Mouse (Mus musculus) forebrain, embryonic 13.5 days (tissue): Measurements from ENCODE around the gene Ttyh3. TPM values are rescaled to one million over a fixed set of nuclear protein-coding genes. Genes with fewer than 3 reads are reported as not detected.

Experiments used
- ATAC-seq: fragments of 200-750 bp; cut with Nextera tagmentation; 2 replicates; pipeline ENCODE4 v1.8.0; 2017
- H3K27ac ChIP-seq: fragments of 300-500 bp; sonication (generic); 2 replicates; pipeline ENCODE4 v1.5.1; 2015; ENCODE audit warnings: inconsistent platforms, mild to moderate bottlenecking, moderate library complexity
- H3K27me3 ChIP-seq: fragments of 300-500 bp; sonication (generic); 2 replicates; pipeline ENCODE4 v1.6.1; 2015; ENCODE audit warnings: mild to moderate bottlenecking, inconsistent platforms
- H3K36me3 ChIP-seq: fragments of 300-500 bp; sonication (generic); 2 replicates; pipeline ENCODE4 v1.6.1; 2015; ENCODE audit warnings: mild to moderate bottlenecking, inconsistent platforms; ENCODE audit not compliant: poor library complexity, severe bottlenecking
- H3K4me1 ChIP-seq: fragments of 300-500 bp; sonication (generic); 2 replicates; pipeline ENCODE4 v1.6.1; 2015; ENCODE audit warnings: inconsistent platforms
- H3K4me2 ChIP-seq: fragments of 300-500 bp; sonication (generic); 2 replicates; pipeline ENCODE4 v1.6.1; 2015; ENCODE audit warnings: inconsistent platforms, mild to moderate bottlenecking, moderate library complexity
- H3K4me3 ChIP-seq: fragments of 300-500 bp; sonication (generic); 2 replicates; pipeline ENCODE4 v1.5.1; 2015; ENCODE audit warnings: mild to moderate bottlenecking, inconsistent platforms
- H3K9ac ChIP-seq: fragments of 300-500 bp; sonication (generic); 2 replicates; pipeline ENCODE4 v1.6.1; 2015; ENCODE audit warnings: mild to moderate bottlenecking, inconsistent platforms
- H3K9me3 ChIP-seq: fragments of 300-500 bp; sonication (generic); replicated peaks from 2 replicates; pipeline ENCODE4 v1.6.1; 2016; ENCODE audit warnings: inconsistent platforms
- WGBS: fragments of 180-500 bp; shearing (Covaris S2); methylation state at CpG from one replicate; pipeline ENCODE4 v1.1.7; 2015; 5-methylcytosine and 5-hydroxymethylcytosine counted together
- polyA plus RNA-seq: library from polyadenylated mRNA; unstranded; fragments of >200 nt; fragmentation: Nextera tagmentation; extraction: Ambion mirVana; gene quantifications from 2 replicates; pipeline ENCODE4 v1.2.1, GENCODE M21; 2015

Ttyh3 gene
- polyA plus RNA-seq, 1 experiment from 2014 or later = 59.3 TPM

DNA sequence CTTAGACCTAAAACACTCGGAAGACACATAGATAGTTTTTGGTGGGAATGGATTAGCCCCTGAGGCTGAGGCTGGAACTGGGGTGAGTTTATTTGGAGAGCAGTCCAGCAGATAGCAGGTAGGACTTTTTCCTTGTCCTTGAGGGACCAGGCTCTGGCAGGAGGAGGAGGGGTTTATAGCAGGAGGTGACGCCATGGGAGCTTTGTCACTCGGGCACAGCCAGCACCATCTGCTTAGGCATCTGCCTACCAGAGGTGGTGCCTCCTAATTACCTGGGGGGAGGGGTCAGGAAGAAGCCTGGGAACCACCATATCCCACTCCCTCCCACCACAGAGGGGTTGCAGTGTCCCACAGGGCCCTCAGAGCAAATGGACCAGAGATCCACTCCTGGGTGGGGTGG, 43.6 kb downstream of the Ttyh3 start:
- no peaks in the 10 kb centered on the region for H3K36me3 ChIP-seq
- H3K4me3 ChIP-seq = no peak overlapping the region
- H3K9ac ChIP-seq = no peak overlapping the region
- ATAC-seq = no peak
- WGBS = 29% methylated on average over 3 of the region's 3 CpGs
- peaks cover 62% of the 10 kb centered on the region for H3K4me1 ChIP-seq
- H3K4me2 ChIP-seq = no peak overlapping the region
- no peak overlapping the region for H3K27ac ChIP-seq
- H3K27me3 ChIP-seq = 0 out of 2 replicates have a peak, but pooled peaks cover 15% of the 10 kb centered on the region
- no peaks in the 10 kb centered on the region for H3K9me3 ChIP-seq

DNA sequence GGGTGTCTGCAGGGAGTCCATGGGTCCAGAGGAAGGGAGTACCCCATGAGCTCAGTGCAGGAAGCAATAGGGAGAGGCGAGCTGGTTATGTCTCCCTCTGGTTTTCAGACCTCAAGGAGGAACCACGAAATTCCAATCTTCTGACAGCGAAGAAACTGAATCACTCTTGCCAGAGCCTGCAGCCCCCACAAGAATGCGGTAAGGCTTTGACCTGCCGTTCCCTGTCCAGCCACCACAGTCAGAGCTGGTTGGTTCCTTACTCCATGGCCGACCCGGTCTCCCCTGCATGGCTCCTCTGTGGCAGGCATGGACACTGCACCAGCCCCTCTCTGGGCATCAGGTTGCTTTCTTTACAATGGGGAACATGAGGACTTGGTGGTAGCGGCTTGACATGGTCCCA, 44.4 kb downstream of the Ttyh3 start:
- Histone ChIP-seq H3K4me1 (peaks cover 54% of the 10 kb centered on the region), H3K27me3 (0 out of 2 replicates have a peak, but pooled peaks cover 15% of the 10 kb centered on the region), H3K9me3 (no peaks in the 10 kb centered on the region), H3K36me3 (no peaks in the 10 kb centered on the region), H3K27ac (no peak overlapping the region), H3K4me2 (no peak overlapping the region), H3K9ac (no peak overlapping the region), H3K4me3 (no peak overlapping the region)
- ATAC-seq = no peak
- WGBS = 85% methylated on average over 8 of the region's 8 CpGs

DNA sequence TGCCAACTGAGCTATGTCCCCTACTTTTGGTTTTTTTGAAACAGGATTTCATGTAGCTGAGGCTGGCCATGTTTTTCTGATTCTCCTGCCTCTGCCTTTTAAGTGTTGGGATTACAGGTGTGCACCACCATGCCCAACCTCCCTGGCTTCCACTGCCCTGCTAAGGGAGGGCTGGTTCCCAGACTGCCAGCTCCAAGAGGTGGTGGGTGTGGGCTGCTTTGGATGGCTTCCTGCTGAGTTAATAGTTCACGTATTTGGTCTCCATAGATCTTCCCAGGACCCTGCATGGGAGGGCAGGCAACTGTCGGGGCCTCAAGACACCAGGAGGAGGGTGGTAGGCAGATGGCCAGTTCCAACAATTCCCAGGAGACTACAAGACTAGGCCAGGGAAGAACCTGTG, 46.3 kb downstream of the Ttyh3 start:
- Histone ChIP-seq H3K9ac (no peak overlapping the region), H3K36me3 (no peaks in the 10 kb centered on the region), H3K4me2 (no peak overlapping the region), H3K9me3 (no peaks in the 10 kb centered on the region), H3K27ac (no peak overlapping the region), H3K4me3 (no peak overlapping the region), H3K27me3 (0 out of 2 replicates have a peak, but pooled peaks cover 15% of the 10 kb centered on the region), H3K4me1 (peaks cover 38% of the 10 kb centered on the region)
- WGBS = 68% methylated on average over 2 of the region's 2 CpGs
- no peak for ATAC-seq

DNA sequence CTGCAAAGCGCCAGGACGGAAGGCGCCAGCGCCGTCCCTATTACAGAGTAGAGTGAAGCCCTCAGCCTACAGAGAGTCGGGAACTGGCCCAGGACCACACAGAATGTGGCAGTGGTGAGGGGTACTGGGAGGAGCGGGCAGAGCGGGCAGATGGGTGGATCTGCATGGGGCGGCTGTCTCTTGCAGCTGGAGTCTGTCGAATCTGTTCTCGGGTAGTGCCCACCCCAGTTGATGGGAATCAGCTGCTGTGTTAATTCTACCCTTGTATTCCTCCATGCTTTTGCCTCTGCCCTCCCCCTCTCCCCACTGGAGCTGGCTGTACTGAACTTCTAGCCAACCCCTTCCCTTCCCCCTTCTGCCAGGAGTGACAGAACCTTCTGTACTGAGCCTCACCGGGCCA, 47.1 kb downstream of the Ttyh3 start:
- peaks cover 30% of the 10 kb centered on the region for H3K4me1 ChIP-seq
- no peak overlapping the region for H3K27ac ChIP-seq
- ATAC-seq = peak; percentile 57; the same call in 1 of the 2 replicates
- WGBS = 67% methylated on average over 12 of the region's 12 CpGs
- H3K4me3 ChIP-seq = no peak overlapping the region
- H3K9me3 ChIP-seq = no peaks in the 10 kb centered on the region
- H3K4me2 ChIP-seq = no peak overlapping the region
- H3K36me3 ChIP-seq = no peaks in the 10 kb centered on the region
- H3K9ac ChIP-seq = no peak overlapping the region
- 0 out of 2 replicates have a peak, but pooled peaks cover 10% of the 10 kb centered on the region for H3K27me3 ChIP-seq

DNA sequence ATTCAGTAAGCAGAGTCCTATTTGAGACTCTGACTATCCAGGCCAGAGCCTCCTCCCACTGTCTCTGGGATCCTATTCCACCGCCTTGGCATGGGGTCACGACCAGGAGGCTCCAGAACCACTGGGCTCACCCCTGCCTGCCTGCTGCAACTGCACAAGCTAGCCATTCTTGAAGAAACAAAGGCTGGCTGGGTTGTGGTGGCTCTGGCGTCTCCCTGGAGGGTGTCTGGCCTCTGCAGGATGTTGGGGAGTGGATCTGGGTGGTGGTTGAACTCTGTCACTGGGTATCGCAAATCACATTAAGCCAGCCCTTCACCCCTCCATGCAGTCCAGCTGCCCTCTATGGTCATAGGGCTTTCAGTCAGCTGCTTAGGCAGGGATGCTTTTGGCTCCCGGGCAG, 48.9 kb downstream of the Ttyh3 start:
- no peak for ATAC-seq
- Histone ChIP-seq H3K36me3 (no peaks in the 10 kb centered on the region), H3K9ac (no peak overlapping the region), H3K4me3 (no peak overlapping the region), H3K27ac (no peak overlapping the region), H3K27me3 (no peaks in the 10 kb centered on the region), H3K4me1 (peaks cover 12% of the 10 kb centered on the region), H3K4me2 (no peak overlapping the region), H3K9me3 (no peaks in the 10 kb centered on the region)
- WGBS = 72% methylated on average over 5 of the region's 5 CpGs

DNA sequence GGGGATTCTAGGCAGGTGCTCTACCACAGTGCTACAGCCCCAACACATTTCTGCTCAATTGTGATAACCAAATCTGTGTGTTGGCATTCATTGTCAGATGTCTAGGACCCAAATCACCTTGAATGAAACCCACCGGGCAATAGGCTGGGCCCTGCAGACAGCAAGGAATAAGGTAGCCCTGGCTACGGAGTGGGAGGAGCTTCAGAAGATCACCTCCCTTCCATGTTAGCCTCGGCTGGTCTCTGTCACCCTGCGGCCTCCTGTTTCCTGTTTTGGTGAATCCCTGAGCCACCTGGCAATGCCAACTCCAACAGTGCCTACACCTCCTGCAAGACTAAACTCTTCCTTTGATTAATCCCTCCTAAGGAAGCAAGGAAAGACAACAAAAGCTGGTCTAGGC, 51.0 kb downstream of the Ttyh3 start:
- Histone ChIP-seq H3K27ac (no peak overlapping the region), H3K36me3 (no peaks in the 10 kb centered on the region), H3K27me3 (no peaks in the 10 kb centered on the region), H3K9me3 (no peaks in the 10 kb centered on the region), H3K4me2 (no peak overlapping the region), H3K9ac (no peak overlapping the region), H3K4me3 (no peak overlapping the region), H3K4me1 (peaks cover 11% of the 10 kb centered on the region; the same call in 1 of the 2 replicates)
- no peak for ATAC-seq
- WGBS = 91% methylated on average over 4 of the region's 4 CpGs

DNA sequence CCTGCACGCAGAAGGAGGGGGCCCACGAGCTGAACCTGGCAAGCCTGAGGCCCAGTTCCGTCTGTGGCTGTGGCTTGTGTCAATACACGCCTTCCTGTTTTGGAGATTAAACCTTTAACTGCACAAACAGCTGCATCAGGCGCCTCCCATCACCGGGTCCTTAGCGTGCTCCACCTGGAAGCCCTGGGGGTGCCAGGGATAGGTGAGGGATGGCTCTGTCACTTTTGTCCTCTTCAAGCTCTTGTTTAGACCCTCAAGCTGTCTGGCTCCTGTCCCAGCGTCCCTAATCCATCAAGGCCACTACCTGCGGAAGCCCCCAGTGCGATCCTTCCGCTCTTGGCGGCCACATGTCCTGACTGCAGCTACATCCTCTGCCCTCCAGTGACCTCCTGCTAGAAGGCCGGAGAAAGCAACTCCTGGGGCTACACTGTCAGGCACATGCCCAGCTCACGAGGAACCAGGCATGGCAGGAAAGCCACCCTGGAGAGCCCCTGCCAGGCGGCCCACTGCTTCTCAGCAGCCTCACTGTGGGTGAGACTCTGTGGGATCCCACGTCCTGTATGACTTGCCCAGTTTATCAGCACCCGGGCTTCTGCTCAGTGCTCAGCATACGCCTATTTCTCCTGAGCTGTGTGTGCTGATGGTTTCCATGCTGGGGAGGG, 51.8 kb downstream of the Ttyh3 start:
- H3K27me3 ChIP-seq = no peaks in the 10 kb centered on the region
- 76% methylated on average over 18 of the region's 18 CpGs for WGBS
- H3K9me3 ChIP-seq = no peaks in the 10 kb centered on the region
- ATAC-seq = no peak
- no peak overlapping the region for H3K9ac ChIP-seq
- no peak overlapping the region for H3K4me3 ChIP-seq
- H3K4me1 ChIP-seq = peaks cover 7% of the 10 kb centered on the region; the same call in 1 of the 2 replicates
- H3K4me2 ChIP-seq = no peak overlapping the region
- H3K27ac ChIP-seq = 0 out of 2 replicates have a peak overlapping the region, but pooled peaks have one; percentile 5
- H3K36me3 ChIP-seq = no peaks in the 10 kb centered on the region

DNA sequence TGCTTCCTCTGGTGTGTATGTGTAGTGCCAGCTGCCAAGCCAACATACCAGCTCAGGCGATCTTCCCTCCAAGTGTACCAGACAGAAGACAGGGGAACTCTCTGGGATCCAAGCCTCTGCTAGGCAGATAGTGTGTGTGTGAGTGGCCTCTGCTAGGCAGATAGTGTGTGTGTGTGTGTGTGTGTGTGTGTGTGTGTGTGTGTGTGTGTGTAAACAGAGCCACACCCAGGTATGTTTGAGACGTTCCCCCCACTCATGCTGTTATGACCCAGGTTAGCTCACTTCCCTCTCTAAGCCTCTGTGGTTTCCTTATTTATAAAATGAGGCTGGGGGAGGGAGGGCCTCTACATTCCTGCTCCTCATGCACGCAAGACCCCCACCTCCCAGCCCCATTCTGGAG, 52.4 kb downstream of the Ttyh3 start:
- no peak for ATAC-seq

DNA sequence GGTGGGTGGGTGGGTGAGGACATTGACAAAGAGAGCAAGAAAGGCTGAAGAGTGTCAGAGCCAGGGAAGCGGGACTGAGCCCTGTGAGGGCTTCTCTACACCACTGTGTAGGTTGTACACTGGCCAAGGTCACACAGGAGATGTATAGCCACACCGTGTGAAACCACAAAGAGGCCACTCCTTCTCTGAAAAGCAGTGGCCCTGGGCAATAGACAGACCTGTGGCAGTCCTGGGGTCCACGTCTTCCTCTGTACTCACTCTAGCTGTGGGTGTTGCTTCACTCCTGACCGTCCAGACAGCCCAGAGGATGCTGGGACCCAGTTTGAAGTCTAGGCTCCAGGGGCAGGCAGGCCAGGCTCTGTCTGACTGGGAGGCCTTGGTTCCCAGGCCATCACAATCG, 54.0 kb downstream of the Ttyh3 start:
- H3K36me3 ChIP-seq = no peaks in the 10 kb centered on the region
- no peak overlapping the region for H3K4me2 ChIP-seq
- no peak overlapping the region for H3K27ac ChIP-seq
- no peak for ATAC-seq
- H3K27me3 ChIP-seq = no peaks in the 10 kb centered on the region
- no peaks in the 10 kb centered on the region for H3K9me3 ChIP-seq
- H3K4me1 ChIP-seq = no peaks in the 10 kb centered on the region; the same call in 1 of the 2 replicates
- 60% methylated on average over 5 of the region's 5 CpGs for WGBS
- no peak overlapping the region for H3K9ac ChIP-seq
- H3K4me3 ChIP-seq = no peak overlapping the region

More for the DNA sequence above, 52.4 kb downstream of the Ttyh3 start:
- no peaks in the 10 kb centered on the region for H3K27me3 ChIP-seq
- peaks cover 3% of the 10 kb centered on the region; the same call in 1 of the 2 replicates for H3K4me1 ChIP-seq
- H3K9ac ChIP-seq = no peak overlapping the region
- H3K27ac ChIP-seq = no peak overlapping the region
- H3K4me3 ChIP-seq = no peak overlapping the region
- H3K36me3 ChIP-seq = no peaks in the 10 kb centered on the region
- WGBS = 69% methylated on average over 3 of the region's 3 CpGs
- no peaks in the 10 kb centered on the region for H3K9me3 ChIP-seq
- H3K4me2 ChIP-seq = no peak overlapping the region

DNA sequence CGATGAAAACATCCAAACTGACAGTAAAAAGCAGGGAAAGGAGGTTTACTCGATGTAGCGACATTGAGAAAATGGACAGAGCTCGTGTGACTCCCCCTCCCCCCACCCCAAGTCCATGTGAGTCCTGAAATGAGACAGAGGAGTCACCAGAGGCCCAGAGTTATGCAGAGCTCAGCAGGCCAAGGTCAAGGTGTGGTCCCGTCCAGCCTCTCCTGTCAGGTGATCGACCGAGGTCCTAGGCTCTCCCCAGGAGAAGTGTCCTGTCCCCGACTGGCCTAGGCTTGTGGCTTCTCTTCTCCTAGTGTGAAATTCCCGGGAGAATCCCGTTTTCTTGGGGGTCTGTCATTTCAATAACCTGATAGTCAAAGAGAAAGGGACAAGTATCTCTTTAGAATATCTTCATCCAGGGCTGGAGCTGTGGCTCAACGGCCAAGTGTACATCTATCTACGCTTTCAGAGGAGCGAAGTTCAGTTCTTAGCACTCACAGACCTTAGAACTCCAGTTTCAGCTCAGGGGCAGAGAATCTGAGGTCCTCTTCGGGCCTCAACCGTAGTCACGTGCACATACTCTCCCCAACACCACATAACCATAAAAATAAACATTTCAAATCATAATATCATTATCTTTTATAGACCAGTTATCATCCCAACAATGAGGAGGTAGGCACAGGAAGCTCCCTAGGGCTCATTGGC, 59.6 kb downstream of the Ttyh3 start:
- Histone ChIP-seq H3K4me3 (no peak overlapping the region), H3K4me2 (no peak overlapping the region), H3K4me1 (peaks cover 13% of the 10 kb centered on the region), H3K27me3 (no peaks in the 10 kb centered on the region), H3K9ac (no peak overlapping the region), H3K27ac (no peak overlapping the region), H3K36me3 (no peaks in the 10 kb centered on the region), H3K9me3 (no peaks in the 10 kb centered on the region)
- WGBS = 92% methylated on average over 16 of the region's 16 CpGs
- ATAC-seq = no peak

DNA sequence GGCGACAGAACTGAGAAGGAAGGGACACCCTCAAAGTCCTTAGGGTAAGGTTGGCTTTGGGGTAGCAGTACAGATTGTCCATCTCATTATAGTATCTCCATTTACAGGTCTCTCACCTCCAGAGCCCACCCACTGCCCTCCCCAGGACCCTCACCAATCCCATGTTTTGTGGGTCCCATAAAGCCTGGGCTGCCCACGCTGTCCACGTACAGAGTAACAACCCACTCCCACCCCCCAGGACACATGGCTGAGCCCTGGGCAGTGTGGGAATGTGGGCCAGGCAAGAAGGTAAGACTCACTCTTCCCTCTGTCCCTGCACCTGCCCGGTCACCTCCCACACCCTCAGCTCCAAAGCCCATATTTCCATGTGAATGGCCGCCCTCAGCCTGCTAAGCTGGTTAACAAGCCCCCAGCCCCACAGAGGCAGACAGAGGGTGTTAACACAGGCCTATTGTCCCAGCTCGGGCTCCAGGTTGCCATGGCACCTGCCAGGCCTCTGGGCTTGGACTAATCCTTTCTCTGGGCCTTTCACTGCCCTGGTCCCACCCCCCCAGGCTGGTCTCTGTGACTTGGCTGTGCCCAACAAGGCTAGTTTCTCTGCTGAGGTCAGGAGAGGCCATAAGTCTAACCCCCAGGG, 65.0 kb downstream of the Ttyh3 start:
- no peaks in the 10 kb centered on the region for H3K27me3 ChIP-seq
- H3K9me3 ChIP-seq = no peaks in the 10 kb centered on the region
- WGBS = 3% methylated on average over 6 of the region's 6 CpGs
- peak overlapping the region; percentile 85 for H3K27ac ChIP-seq
- H3K4me3 ChIP-seq = no peak overlapping the region
- no peaks in the 10 kb centered on the region for H3K36me3 ChIP-seq
- ATAC-seq = peak; percentile 85
- H3K4me2 ChIP-seq = peak overlapping the region; percentile 19; the same call in 1 of the 2 replicates
- 0 out of 2 replicates have a peak overlapping the region, but pooled peaks have one; percentile 27 for H3K9ac ChIP-seq
- peaks cover 62% of the 10 kb centered on the region for H3K4me1 ChIP-seq
